Mouse (Mus musculus) naive thymus-derived CD4-positive, alpha-beta T cell, adult 5 months (primary cell): ENCODE measurements around the gene Timm44. TPM values are rescaled to one million over a fixed set of nuclear protein-coding genes. Genes with fewer than 3 reads are reported as not detected.

ENCODE experiments used
- polyA plus RNA-seq: library from polyadenylated mRNA; unstranded; fragments of 100-300 nt; shearing (Covaris generic); gene quantifications from one replicate; pipeline ENCODE4 v1.2.1, GENCODE M21; 2017

Timm44 gene
- 57.3 TPM for polyA plus RNA-seq

DNA sequence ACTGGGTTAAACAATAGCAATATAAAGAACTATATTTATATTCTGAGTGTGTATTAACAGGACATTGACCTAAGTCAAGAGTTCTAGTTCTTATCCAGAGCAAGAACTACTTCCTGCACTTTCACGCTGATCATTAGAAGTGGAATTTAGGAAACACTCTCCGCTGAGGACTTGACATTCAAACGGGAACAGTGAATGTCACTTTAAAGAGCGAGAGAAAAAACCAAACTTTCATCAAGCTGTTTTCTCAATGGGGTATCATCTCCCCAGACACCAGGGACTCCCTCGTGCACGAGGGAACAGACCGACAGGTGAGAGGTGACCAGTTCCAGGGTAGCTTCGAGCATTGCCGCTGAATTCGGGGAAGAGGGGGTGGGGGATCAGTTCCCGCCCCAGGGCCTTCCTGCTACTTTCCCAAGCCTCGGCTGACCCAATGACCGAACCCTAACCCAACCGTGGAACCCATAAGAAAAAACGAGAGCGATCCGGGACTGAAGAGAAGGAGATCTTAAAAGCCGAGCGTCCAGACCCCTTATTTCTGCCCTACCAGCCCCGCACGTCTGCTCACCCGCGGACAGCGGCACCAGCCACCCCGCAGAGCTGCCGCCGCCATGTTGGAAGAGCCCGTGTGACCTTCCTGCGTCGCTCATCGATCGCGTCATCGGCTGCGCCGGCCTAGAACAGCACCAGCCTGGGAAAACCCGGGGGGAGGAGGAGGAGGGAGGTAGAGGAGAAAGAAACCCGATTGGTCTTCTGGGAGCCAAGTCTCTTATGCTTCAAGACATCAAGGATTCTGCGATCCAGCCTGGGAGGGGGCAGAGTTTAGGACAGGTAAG, at the start of gene Timm44:
Gene Timm44 (minus strand): TSS at position 639 of the 836 bp plus-strand sequence.

DNA sequence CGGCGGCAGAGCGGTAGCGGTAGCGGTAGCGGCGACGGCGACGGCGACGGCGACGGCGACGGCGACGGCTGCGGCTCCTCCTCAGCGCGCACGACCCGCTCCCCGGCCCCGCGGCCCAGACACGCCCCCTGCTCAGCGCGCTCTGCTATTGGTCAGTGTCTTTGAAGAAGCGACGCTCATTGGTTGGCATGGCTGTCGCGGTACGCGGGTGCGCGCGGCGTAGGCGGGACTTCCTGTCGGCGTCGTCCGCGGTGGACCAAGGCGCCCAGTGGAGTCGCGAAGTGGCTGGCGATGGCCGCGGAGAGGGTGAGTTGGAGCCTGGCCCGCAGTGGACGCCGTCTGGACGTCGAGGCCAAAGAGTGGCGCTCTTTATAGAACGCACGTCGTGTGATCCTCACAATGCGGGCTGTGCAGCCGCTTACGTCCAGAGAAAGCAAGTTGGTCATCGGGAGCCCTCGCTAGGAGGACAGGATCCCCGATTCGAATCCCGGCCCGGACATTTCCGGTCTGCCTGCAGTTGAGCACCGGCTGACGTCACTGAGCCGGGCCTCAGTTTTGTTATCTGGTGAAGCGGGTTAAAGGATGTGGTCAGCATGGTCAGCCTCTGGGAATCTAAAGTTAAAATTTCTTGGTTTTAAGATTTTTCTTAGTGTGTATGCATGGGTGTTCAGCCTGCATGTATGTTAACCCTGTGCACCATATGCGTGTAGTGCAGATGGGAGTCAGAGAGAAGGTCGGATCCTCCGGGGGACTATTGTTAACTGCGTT, 49.5 kb upstream of the Timm44 start, which contains the start of the genes Ccl25 and Elavl1:
Gene Ccl25 (plus strand): TSS at position 228 of the 768 bp plus-strand sequence.
Gene Elavl1 (minus strand): TSS at position 431 of the 768 bp plus-strand sequence.

GRCm38 (mm10) chr8:4259125-4259804, 16.4 kb downstream of the Timm44 start, which contains the start of gene Ctxn1:
TSS of gene Ctxn1 (minus strand) at chr8:4259274.

DNA sequence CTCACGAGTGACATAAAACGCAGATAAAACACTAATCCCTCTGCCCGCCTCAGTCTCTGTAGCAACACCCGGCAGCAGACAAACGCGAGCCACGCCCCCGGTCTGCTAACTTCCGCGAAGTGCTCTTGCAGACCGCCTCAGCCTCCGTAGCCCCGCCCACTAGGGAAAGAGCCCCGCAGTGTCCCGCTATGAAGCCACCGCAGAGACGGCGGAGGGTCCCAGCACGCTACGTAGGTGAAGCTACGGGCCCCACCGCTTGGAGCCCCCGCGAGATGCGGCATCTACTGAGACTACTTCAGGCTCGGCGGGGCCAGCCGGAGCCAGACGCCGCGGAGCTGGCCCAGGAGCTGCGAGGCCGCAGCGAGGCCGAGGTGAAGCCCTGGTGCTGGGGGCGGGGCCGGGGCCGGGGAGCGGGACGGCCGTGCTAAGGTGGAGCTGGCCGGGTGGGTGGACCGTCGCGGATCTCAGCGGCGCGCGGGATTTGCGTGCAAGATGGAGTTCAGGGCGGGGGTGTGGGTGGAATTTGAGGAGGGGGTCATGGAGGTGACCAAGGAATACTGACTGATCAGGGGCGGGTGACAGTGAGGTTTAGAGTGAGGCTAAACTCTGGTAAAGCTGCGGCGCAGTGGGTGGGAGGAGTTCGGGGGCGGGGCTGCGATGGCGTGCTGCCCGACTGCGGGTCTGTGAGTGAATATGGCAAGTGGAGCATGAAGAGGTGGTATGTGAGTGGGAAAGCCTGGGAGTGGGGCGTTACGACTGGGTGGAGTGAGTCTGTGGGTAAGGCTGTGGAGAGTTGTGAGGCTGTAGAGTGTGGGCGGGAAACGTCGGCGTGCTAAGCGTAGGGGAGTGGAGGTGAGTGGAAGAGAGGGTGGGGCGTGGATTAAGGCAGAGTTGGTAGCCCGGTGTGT, 22.5 kb downstream of the Timm44 start, which contains the start of gene Snapc2:
Gene Snapc2 (plus strand): TSS at position 147 of the 908 bp plus-strand sequence.

DNA sequence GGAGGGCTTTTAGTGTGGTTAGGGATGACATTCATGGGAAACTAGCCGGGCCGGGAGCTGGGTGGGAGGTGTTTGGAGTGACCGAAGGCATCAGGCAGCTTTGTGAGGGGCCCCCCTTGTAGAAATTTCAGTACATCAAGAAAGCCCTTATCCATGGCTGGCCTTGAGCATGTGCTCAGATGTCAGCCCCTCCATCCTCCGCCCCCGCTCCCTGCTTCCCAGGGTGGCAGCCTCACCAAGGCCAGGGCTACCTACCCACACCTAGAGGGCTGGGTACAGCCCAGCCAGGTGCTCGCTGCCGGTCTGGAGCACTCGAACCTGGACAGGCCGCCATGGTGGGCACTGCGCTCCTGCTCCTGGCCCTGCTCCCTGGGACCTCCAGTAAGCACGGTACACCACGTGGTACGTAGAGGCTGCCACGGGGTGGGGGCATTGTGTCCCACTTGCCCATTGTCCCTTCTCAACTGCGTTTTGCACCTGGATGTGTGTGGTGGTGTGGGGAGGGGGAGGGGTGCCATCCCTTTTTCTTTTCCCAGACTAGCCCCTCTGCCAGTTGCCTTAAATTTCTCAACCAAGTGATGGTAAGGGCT, 27.7 kb downstream of the Timm44 start, which contains the start of gene Tgfbr3l:
Gene Tgfbr3l (plus strand): TSS at position 264 of the 590 bp plus-strand sequence.

DNA sequence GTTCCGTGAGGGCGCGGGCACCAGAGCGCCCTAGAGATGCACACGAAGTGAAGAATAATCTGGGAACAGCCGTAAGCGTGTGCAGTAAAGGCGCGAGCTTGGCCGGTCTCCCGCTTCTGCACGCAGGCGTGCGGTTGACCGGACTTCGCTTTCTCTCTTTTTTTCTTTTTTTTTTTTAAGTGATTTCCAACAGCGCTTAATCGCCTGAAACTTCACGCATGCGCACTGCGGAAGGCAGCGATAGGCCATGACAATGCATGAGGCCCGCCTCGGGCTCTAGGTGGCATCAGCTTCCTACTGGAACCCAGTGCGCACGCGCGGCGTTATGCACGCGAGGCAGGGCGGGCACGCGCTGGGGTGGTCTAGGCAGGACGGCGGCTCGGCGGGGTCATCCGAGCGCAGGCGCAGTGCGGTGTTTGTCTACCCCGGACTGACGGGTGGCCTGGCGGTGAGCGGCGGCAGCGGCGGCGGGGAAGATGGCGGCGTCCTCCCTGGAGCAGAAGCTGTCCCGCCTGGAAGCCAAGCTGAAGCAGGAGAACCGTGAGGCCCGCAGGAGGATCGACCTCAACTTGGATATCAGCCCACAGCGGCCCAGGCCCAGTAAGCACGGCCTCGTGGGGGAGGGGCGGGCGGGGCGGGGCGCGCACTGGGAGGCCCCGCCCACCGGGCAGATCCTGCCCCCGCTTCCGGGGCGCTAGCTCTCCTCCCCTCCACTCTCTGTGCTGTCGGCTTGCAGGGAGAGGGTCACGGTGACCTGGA, 37.1 kb downstream of the Timm44 start, which contains the start of the genes Map2k7 and Gm49320:
Gene Map2k7 (plus strand): TSS at position 307 of the 759 bp plus-strand sequence.
Gene Gm49320 (plus strand): TSS at position 432 of the 759 bp plus-strand sequence.

GRCm38 (mm10) chr8:4226739-4227347, 48.9 kb downstream of the Timm44 start, which contains the start of gene Lrrc8e:
TSS of gene Lrrc8e (plus strand) at chr8:4226827.

GRCm38 (mm10) chr8:4216791-4217621, 58.7 kb downstream of the Timm44 start, which contains the start of gene Prr36:
TSS of gene Prr36 (minus strand) at chr8:4217459.

Other genes with a start within 250 kb of the Timm44 start
- gene Cd209f, start 170.1 kb downstream of the Timm44 start, polyA plus RNA-seq: not detected
- not detected for gene Cd209g, start 141.8 kb downstream of the Timm44 start, polyA plus RNA-seq
- gene Evi5l, start 109.3 kb downstream of the Timm44 start, polyA plus RNA-seq: 16.8 TPM
- not detected for gene Prr36, start 58.5 kb downstream of the Timm44 start, polyA plus RNA-seq
- gene Lrrc8e, start 49.1 kb downstream of the Timm44 start, polyA plus RNA-seq: 0.12 TPM
- gene Map2k7, start 37.2 kb downstream of the Timm44 start, polyA plus RNA-seq: 120 TPM
- 0.71 TPM for gene Gm49320, start 37.0 kb downstream of the Timm44 start, polyA plus RNA-seq
- gene Tgfbr3l, start 27.7 kb downstream of the Timm44 start, polyA plus RNA-seq: 7.6 TPM
- 28.9 TPM for gene Snapc2, start 22.8 kb downstream of the Timm44 start, polyA plus RNA-seq
- 0.39 TPM for gene Ctxn1, start 16.6 kb downstream of the Timm44 start, polyA plus RNA-seq
- gene Ccl25, start 49.3 kb upstream of the Timm44 start, polyA plus RNA-seq: 9.9 TPM
- gene Elavl1, start 49.5 kb upstream of the Timm44 start, polyA plus RNA-seq: 253 TPM
- gene Cers4, start 217.1 kb upstream of the Timm44 start, polyA plus RNA-seq: 27.8 TPM